Mouse (Mus musculus) neural tube, embryonic 15.5 days (tissue): Measurements from ENCODE around the gene Olfm2. TPM values are rescaled to one million over a fixed set of nuclear protein-coding genes. Genes with fewer than 3 reads are reported as not detected.

ENCODE experiments used
- ATAC-seq: fragments of 200-750 bp; cut with Nextera tagmentation; 2 replicates; pipeline ENCODE4 v1.8.0; 2017; ENCODE audit warnings: mild to moderate bottlenecking, moderate TSS enrichment, moderate library complexity; ENCODE audit not compliant: low FRiP score
- H3K27ac ChIP-seq: fragments of 300-500 bp; sonication (generic); replicated peaks from 2 replicates; pipeline ENCODE4 v1.5.1; 2015; ENCODE audit warnings: mild to moderate bottlenecking, inconsistent platforms
- H3K27me3 ChIP-seq: fragments of 300-500 bp; sonication (generic); replicated peaks from 2 replicates; pipeline ENCODE4 v1.6.1; 2015; ENCODE audit warnings: inconsistent platforms
- H3K36me3 ChIP-seq: fragments of 300-500 bp; sonication (generic); 2 replicates; pipeline ENCODE4 v1.6.1; 2015; ENCODE audit warnings: inconsistent platforms
- H3K4me1 ChIP-seq: fragments of 300-500 bp; sonication (generic); 2 replicates; pipeline ENCODE4 v1.6.1; 2015; ENCODE audit warnings: inconsistent platforms
- H3K4me2 ChIP-seq: fragments of 300-500 bp; sonication (generic); 2 replicates; pipeline ENCODE4 v1.6.1; 2015; ENCODE audit warnings: inconsistent platforms, mild to moderate bottlenecking, moderate library complexity
- H3K4me3 ChIP-seq: fragments of 300-500 bp; sonication (generic); replicated peaks from 2 replicates; pipeline ENCODE4 v1.5.1; 2015; ENCODE audit warnings: mild to moderate bottlenecking, inconsistent platforms
- H3K9ac ChIP-seq: fragments of 300-500 bp; sonication (generic); replicated peaks from 2 replicates; pipeline ENCODE4 v1.6.1; 2015; ENCODE audit warnings: mild to moderate bottlenecking, inconsistent platforms
- H3K9me3 ChIP-seq: fragments of 300-500 bp; sonication (generic); replicated peaks from 2 replicates; pipeline ENCODE4 v1.6.1; 2016; ENCODE audit warnings: inconsistent platforms
- WGBS: fragments of 180-500 bp; shearing (Covaris S2); methylation state at CpG from one replicate; pipeline ENCODE4 v1.1.7; 2015; ENCODE audit warnings: mixed read lengths; 5-methylcytosine and 5-hydroxymethylcytosine counted together
- polyA plus RNA-seq: library from polyadenylated mRNA; unstranded; fragments of >200 nt; fragmentation: Nextera tagmentation; extraction: Ambion mirVana; gene quantifications from 2 replicates; pipeline ENCODE4 v1.2.1, GENCODE M21; 2015

The Olfm2 gene
- polyA plus RNA-seq: 190 and 224 TPM in 2 replicates

- WGBS: under 1% methylated on average over 33 of the region's 50 CpGs
- Histone ChIP-seq H3K36me3 (no peaks in the 10 kb centered on the region; the same call in 1 of the 2 replicates), H3K4me1 (peaks cover 27% of the 10 kb centered on the region), H3K4me3 (peak within 1 kb of the TSS; percentile 71), H3K9me3 (no peaks in the 10 kb centered on the region), H3K4me2 (peak within 1 kb of the TSS; percentile 73), H3K27ac (peak within 1 kb of the TSS; percentile 65), H3K9ac (peak within 1 kb of the TSS; percentile 77), H3K27me3 (no peaks in the 10 kb centered on the region)
- ATAC-seq: peak; percentile 75
Measured at GRCm38 (mm10) chr9:20746017-20746660, at the start of gene Olfm2. Gene Olfm2, minus strand, starts transcription at chr9:20746349.

GRCm38 (mm10) chr9:20794108-20794806 is 48.1 kb upstream of the Olfm2 start:
- no peaks in the 10 kb centered on the region for H3K27me3 ChIP-seq
- peak overlapping the region; percentile 78 for H3K27ac ChIP-seq
- peaks cover 13% of the 10 kb centered on the region; the same call in 1 of the 2 replicates for H3K4me1 ChIP-seq
- no peaks in the 10 kb centered on the region for H3K36me3 ChIP-seq
- H3K4me2 ChIP-seq: no peak overlapping the region
- no peak overlapping the region for H3K9ac ChIP-seq
- H3K9me3 ChIP-seq: no peaks in the 10 kb centered on the region
- 38% methylated on average over 7 of the region's 7 CpGs for WGBS
- no peak overlapping the region for H3K4me3 ChIP-seq
- ATAC-seq: peak; percentile 91

- H3K9ac ChIP-seq: no peak overlapping the region
- no peak overlapping the region for H3K27ac ChIP-seq
- no peak overlapping the region for H3K4me3 ChIP-seq
- 78% methylated on average over 3 of the region's 3 CpGs for WGBS
- peaks cover 9% of the 10 kb centered on the region; the same call in 1 of the 2 replicates for H3K4me1 ChIP-seq
- no peaks in the 10 kb centered on the region for H3K36me3 ChIP-seq
- ATAC-seq: no peak
- H3K4me2 ChIP-seq: no peak overlapping the region
- H3K9me3 ChIP-seq: no peaks in the 10 kb centered on the region
- H3K27me3 ChIP-seq: no peaks in the 10 kb centered on the region
Measured at GRCm38 (mm10) chr9:20790345-20790744, 44.2 kb upstream of the Olfm2 start.

GRCm38 (mm10) chr9:20789651-20790050 is 43.5 kb upstream of the Olfm2 start:
- H3K4me2 ChIP-seq: no peak overlapping the region
- H3K27me3 ChIP-seq: no peaks in the 10 kb centered on the region
- H3K4me3 ChIP-seq: no peak overlapping the region
- H3K4me1 ChIP-seq: peaks cover 9% of the 10 kb centered on the region; the same call in 1 of the 2 replicates
- no peak overlapping the region for H3K9ac ChIP-seq
- no peak overlapping the region for H3K27ac ChIP-seq
- 86% methylated on average over 3 of the region's 4 CpGs for WGBS
- no peak for ATAC-seq
- no peaks in the 10 kb centered on the region for H3K36me3 ChIP-seq
- H3K9me3 ChIP-seq: no peaks in the 10 kb centered on the region

GRCm38 (mm10) chr9:20787992-20788391 is 41.8 kb upstream of the Olfm2 start:
- Histone ChIP-seq H3K4me3 (no peak overlapping the region), H3K27ac (no peak overlapping the region), H3K9me3 (no peaks in the 10 kb centered on the region), H3K4me1 (0 out of 2 replicates have a peak, but pooled peaks cover 4% of the 10 kb centered on the region), H3K4me2 (no peak overlapping the region), H3K9ac (no peak overlapping the region), H3K36me3 (no peaks in the 10 kb centered on the region), H3K27me3 (no peaks in the 10 kb centered on the region)
- ATAC-seq: no peak
- WGBS: 75% methylated on average over 8 of the region's 8 CpGs

- 73% methylated on average over 6 of the region's 6 CpGs for WGBS
- ATAC-seq: no peak
- no peaks in the 10 kb centered on the region for H3K4me1 ChIP-seq
- H3K4me3 ChIP-seq: no peak overlapping the region
- no peaks in the 10 kb centered on the region for H3K27me3 ChIP-seq
- no peak overlapping the region for H3K27ac ChIP-seq
- no peaks in the 10 kb centered on the region for H3K9me3 ChIP-seq
- no peak overlapping the region for H3K4me2 ChIP-seq
- H3K36me3 ChIP-seq: no peaks in the 10 kb centered on the region
- no peak overlapping the region for H3K9ac ChIP-seq
Measured at GRCm38 (mm10) chr9:20785055-20785454, 38.9 kb upstream of the Olfm2 start.

GRCm38 (mm10) chr9:20781286-20781685 is 35.1 kb upstream of the Olfm2 start:
- Histone ChIP-seq H3K4me3 (no peak overlapping the region), H3K27me3 (no peaks in the 10 kb centered on the region), H3K9ac (no peak overlapping the region), H3K4me1 (no peaks in the 10 kb centered on the region), H3K9me3 (no peaks in the 10 kb centered on the region), H3K4me2 (no peak overlapping the region), H3K27ac (no peak overlapping the region), H3K36me3 (no peaks in the 10 kb centered on the region)
- ATAC-seq: no peak
- WGBS: 88% methylated on average over 3 of the region's 3 CpGs

GRCm38 (mm10) chr9:20765274-20765673 is 19.1 kb upstream of the Olfm2 start:
- Histone ChIP-seq H3K9ac (no peak overlapping the region), H3K36me3 (no peaks in the 10 kb centered on the region), H3K4me3 (no peak overlapping the region), H3K27ac (no peak overlapping the region), H3K27me3 (no peaks in the 10 kb centered on the region), H3K9me3 (no peaks in the 10 kb centered on the region), H3K4me1 (peaks cover 11% of the 10 kb centered on the region), H3K4me2 (no peak overlapping the region)
- no peak for ATAC-seq
- 78% methylated on average over 2 of the region's 2 CpGs for WGBS

- 50% methylated on average over 1 of the region's 1 CpGs for WGBS
- no peak overlapping the region for H3K9ac ChIP-seq
- no peaks in the 10 kb centered on the region for H3K36me3 ChIP-seq
- peaks cover 11% of the 10 kb centered on the region for H3K4me1 ChIP-seq
- no peak for ATAC-seq
- no peak overlapping the region for H3K4me2 ChIP-seq
- no peaks in the 10 kb centered on the region for H3K27me3 ChIP-seq
- H3K9me3 ChIP-seq: no peaks in the 10 kb centered on the region
- H3K4me3 ChIP-seq: no peak overlapping the region
- H3K27ac ChIP-seq: no peak overlapping the region
Measured at GRCm38 (mm10) chr9:20763099-20763498, 16.9 kb upstream of the Olfm2 start.

- 40% methylated on average over 7 of the region's 7 CpGs for WGBS
- Histone ChIP-seq H3K4me3 (no peak overlapping the region), H3K4me1 (peaks cover 11% of the 10 kb centered on the region), H3K36me3 (no peaks in the 10 kb centered on the region), H3K9ac (no peak overlapping the region), H3K27me3 (no peaks in the 10 kb centered on the region), H3K9me3 (no peaks in the 10 kb centered on the region), H3K4me2 (no peak overlapping the region), H3K27ac (no peak overlapping the region)
- 0 out of 2 replicates have a peak, but pooled peaks have one; percentile 38 for ATAC-seq
Measured at GRCm38 (mm10) chr9:20762197-20762961, 16.2 kb upstream of the Olfm2 start.

- no peaks in the 10 kb centered on the region for H3K36me3 ChIP-seq
- H3K27ac ChIP-seq: no peak overlapping the region
- H3K4me1 ChIP-seq: peaks cover 11% of the 10 kb centered on the region
- no peaks in the 10 kb centered on the region for H3K9me3 ChIP-seq
- no peak overlapping the region for H3K4me3 ChIP-seq
- WGBS: 78% methylated on average over 3 of the region's 3 CpGs
- no peak overlapping the region for H3K4me2 ChIP-seq
- no peaks in the 10 kb centered on the region for H3K27me3 ChIP-seq
- H3K9ac ChIP-seq: no peak overlapping the region
- ATAC-seq: no peak
Measured at GRCm38 (mm10) chr9:20761388-20761787, 15.2 kb upstream of the Olfm2 start.
